12 mouse cellular contexts compared by ENCODE assay signal in the genomic region with DNA sequence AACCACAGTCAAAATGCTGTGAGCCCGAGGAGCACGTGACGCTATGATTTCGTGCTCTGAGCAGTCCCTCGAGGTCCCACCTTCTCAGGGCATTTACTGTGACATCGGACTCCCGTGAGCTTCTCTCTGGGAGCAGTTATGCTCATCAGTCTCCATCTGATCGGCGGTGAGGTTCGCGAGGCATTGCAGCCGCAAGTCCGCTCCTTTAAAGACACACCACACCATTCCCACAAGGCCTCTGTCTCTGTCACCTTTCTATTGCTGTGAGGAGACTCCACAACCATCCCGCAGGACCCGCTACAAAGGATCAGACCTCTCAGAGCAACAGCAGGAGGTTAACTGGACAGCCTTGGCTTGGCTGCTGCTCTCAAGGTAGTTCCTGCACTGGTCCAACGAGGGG. TPM values are rescaled to one million over a fixed set of nuclear protein-coding genes. Genes with fewer than 3 reads are reported as not detected.
A peak's percentile ranks its signal among the peaks of the same experiment; 100 is the strongest.
DNase-seq lines count a peak whose midpoint lies in the region; ATAC-seq and TF ChIP-seq lines count a peak whose summit lies in the region.
"Had no signal": no experiment of that assay in that cellular context is flagged by ENCODE, and none has a peak within 500 bp of the region (broad histone marks: within the 10 kb centered on the region; RNA-seq: fewer than 3 reads in every experiment).

No protein-coding gene starts in this region.

- no peak overlapping the region for H3K27ac ChIP-seq in cerebellum, adult 2 months (ENCODE audit: insufficient read depth, low read length)
- 0 out of 2 replicates have a peak overlapping the region, but pooled peaks have one; percentile 10 for H3K27ac ChIP-seq in hindbrain, embryonic 14.5 days
- H3K27ac ChIP-seq in neural tube, embryonic 13.5 days (replicated peaks): peak overlapping the region; percentile 46; the same call in 1 of the 2 replicates

- no peak for TF ChIP-seq POLR2A in cerebellum, adult 2 months (IDR thresholded peaks at IDR 0.05; ENCODE audit: borderline replicate concordance, insufficient read depth, low read length)

- peaks cover 28% of the 10 kb centered on the region for H3K4me1 ChIP-seq in cerebellum, adult 2 months (ENCODE audit: control insufficient read depth, insufficient read depth, low read length)
- peaks cover 28% of the 10 kb centered on the region for H3K4me1 ChIP-seq in hindbrain, embryonic 14.5 days (replicated peaks; ENCODE audit: control insufficient read depth, insufficient read depth, low read length)
- H3K4me1 ChIP-seq in neural tube, embryonic 13.5 days (replicated peaks): peaks cover 35% of the 10 kb centered on the region

- no peaks in the 10 kb centered on the region for H3K27me3 ChIP-seq in cerebellum, adult 2 months (ENCODE audit: control insufficient read depth, insufficient read depth, low read length)
- H3K27me3 ChIP-seq in hindbrain, embryonic 14.5 days (ENCODE audit: control insufficient read depth, insufficient read depth, low read length): 0 out of 2 replicates have a peak, but pooled peaks cover 4% of the 10 kb centered on the region
- peaks cover 25% of the 10 kb centered on the region for H3K27me3 ChIP-seq in neural tube, embryonic 13.5 days

- H3K9me3 ChIP-seq in hindbrain, embryonic 14.5 days (ENCODE audit: control insufficient read depth, low read length): no peaks in the 10 kb centered on the region
- no peaks in the 10 kb centered on the region for H3K9me3 ChIP-seq in neural tube, embryonic 13.5 days

- no peak overlapping the region for H3K4me3 ChIP-seq in cerebellum, adult 2 months (replicated peaks; ENCODE audit: insufficient read depth, low read depth, low read length)
- no peak overlapping the region for H3K4me3 ChIP-seq in hindbrain, embryonic 14.5 days (replicated peaks; ENCODE audit: low read length)
- peak overlapping the region; percentile 15 for H3K4me3 ChIP-seq in neural tube, embryonic 13.5 days

- WGBS in cerebellum, adult 2 months: 32% methylated on average over 16 of the region's 16 CpGs
- 5% methylated on average over 16 of the region's 16 CpGs for WGBS in hindbrain, embryonic 14.5 days
- WGBS in neural tube, embryonic 13.5 days: 8% methylated on average over 16 of the region's 16 CpGs

- no peaks in the 10 kb centered on the region for H3K36me3 ChIP-seq in hindbrain, embryonic 14.5 days (replicated peaks; ENCODE audit: control insufficient read depth, insufficient read depth)
- H3K36me3 ChIP-seq in neural tube, embryonic 13.5 days: no peaks in the 10 kb centered on the region

- intact Hi-C loops in left cerebral cortex, postnatal 36 days (cut with DNase I): loop anchor here (5.0 kb wide), 1 partner anchor 49 kb away; no protein-coding TSS in a partner anchor

- ATAC-seq in hindbrain, embryonic 14.5 days (ENCODE audit: low FRiP score): no peak
- 0 out of 2 replicates have a peak, but pooled peaks have one; percentile 48 for ATAC-seq in neural tube, embryonic 13.5 days (ENCODE audit: low read depth)
- no peak for ATAC-seq in activated CD4-positive, CD25-positive, alpha-beta regulatory T cell, adult 4 months

- H3K4me2 ChIP-seq in hindbrain, embryonic 14.5 days (replicated peaks): peak overlapping the region; percentile 43
- peak overlapping the region; percentile 52 for H3K4me2 ChIP-seq in neural tube, embryonic 13.5 days

- TF ChIP-seq CTCF in cerebellum, adult 2 months (IDR thresholded peaks at IDR 0.05; ENCODE audit: borderline replicate concordance, insufficient read depth, low read depth, low read length): no peak

- peak; percentile 32 to 48 for DNase-seq in cerebellum, adult 2 months
- DNase-seq in cerebellum, postnatal 4 days (ENCODE audit: low spot score in 2 of 2): no peak
- DNase-seq in left cerebral cortex, postnatal 36 days (ENCODE audit: low spot score in 2 of 2): peak; percentile 10 to 25
- no peak for DNase-seq in left cerebral cortex, adult 11 months (ENCODE audit: low spot score)
- DNase-seq in hindbrain, embryonic 14.5 days (ENCODE audit: low spot score): no peak
- no peak for DNase-seq in gastrocnemius, postnatal 25 days
- DNase-seq: left cerebral cortex, postnatal 4 days; right cerebral cortex, postnatal 14 days; thymus, postnatal 4 days had no signal

- H3K9ac ChIP-seq in hindbrain, embryonic 14.5 days: peak overlapping the region; percentile 32
- peak overlapping the region; percentile 56 for H3K9ac ChIP-seq in neural tube, embryonic 13.5 days

RNA-seq across cellular contexts. Expression of a gene that starts 28.6 kb away (rescaled TPM):
- 113 and 136 TPM in 2 replicates for polyA plus RNA-seq in cerebellum, adult 2 months (2012; rRNA removed)
- total RNA-seq in left cerebral cortex, postnatal 36 days (2021): 10 to 100 TPM; 51.5 to 66.8 TPM
- 13.6 and 13.7 TPM in 2 replicates for polyA plus RNA-seq in hindbrain, embryonic 14.5 days (2014; fragmentation: Nextera tagmentation; extraction: Ambion mirVana)
- 16.3 and 16.5 TPM in 2 replicates for polyA plus RNA-seq in neural tube, embryonic 13.5 days (2015; fragmentation: Nextera tagmentation; extraction: Ambion mirVana)
- under 1 TPM; 0.31 to 0.46 TPM for total RNA-seq in gastrocnemius, postnatal 25 days (2021)
- polyA plus RNA-seq in activated CD4-positive, CD25-positive, alpha-beta regulatory T cell, adult 4 months (2017; shearing (Covaris generic)): 1 to 10 TPM; 1.6 to 2.2 TPM
- total RNA-seq: common myeloid progenitor, adult 5-6 weeks had no signal

Comparison
In these comparisons a context has a peak if more than half of its experiments do, and no peak if none do; other contexts are left out.
1. DNase-seq: peak in cerebellum, adult 2 months (2 of 2) and left cerebral cortex, postnatal 36 days (2 of 2); none in cerebellum, postnatal 4 days (0 of 2), left cerebral cortex, adult 11 months (single experiment), hindbrain, embryonic 14.5 days (single experiment) and gastrocnemius, postnatal 25 days (single experiment).